ENCODE assay signal across 8 mouse cellular contexts in the genomic region with DNA sequence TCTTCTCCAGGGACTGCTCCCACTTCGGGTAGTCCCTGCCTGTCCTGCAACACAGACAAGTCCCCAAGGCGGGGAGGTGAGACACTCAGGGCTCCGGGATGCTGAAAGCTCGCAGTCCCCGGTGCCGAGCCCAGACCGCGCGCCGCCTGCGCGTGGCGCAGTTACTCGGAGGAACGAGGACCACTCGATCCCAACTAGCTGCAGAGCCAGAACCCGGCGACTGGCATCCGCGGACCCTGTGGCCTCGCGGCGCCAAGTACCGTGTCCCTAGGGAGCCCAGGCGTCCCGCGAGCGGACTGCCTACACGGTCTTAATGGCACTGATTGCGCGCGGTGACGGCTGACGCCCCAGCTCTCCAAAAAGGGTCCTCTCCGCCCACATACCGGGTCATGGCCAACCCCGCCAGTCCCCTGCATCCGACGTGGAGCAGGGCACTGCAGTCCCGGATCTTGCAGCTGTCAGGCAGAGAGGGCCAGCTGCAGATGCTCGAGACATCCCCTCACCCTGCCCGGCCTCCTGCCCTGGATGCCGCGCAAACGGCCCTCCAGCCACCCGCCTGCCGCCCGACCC. TPM values are rescaled to one million over a fixed set of nuclear protein-coding genes. Genes with fewer than 3 reads are reported as not detected.
DNase-seq lines count a peak whose midpoint lies in the region; ATAC-seq lines count a peak whose summit lies in the region.

No protein-coding gene starts in this region.

- WGBS in embryonic facial prominence, embryonic 10.5 days = under 1% methylated on average over 48 of the region's 48 CpGs
- under 1% methylated on average over 47 of the region's 48 CpGs for WGBS in kidney, embryonic 15.5 days
- 0% methylated on average over 48 of the region's 48 CpGs for WGBS in midbrain, embryonic 16.5 days

- peak overlapping the region; percentile 74 for H3K4me3 ChIP-seq in embryonic facial prominence, embryonic 10.5 days
- H3K4me3 ChIP-seq in kidney, embryonic 15.5 days (replicated peaks) = peak overlapping the region; percentile 59
- H3K4me3 ChIP-seq in midbrain, embryonic 16.5 days (ENCODE audit: low read depth, low read length) = peak overlapping the region; percentile 59

- H3K27me3 ChIP-seq in embryonic facial prominence, embryonic 10.5 days (replicated peaks; ENCODE audit: low read depth, poor library complexity, severe bottlenecking) = peaks cover 48% of the 10 kb centered on the region
- peaks cover 14% of the 10 kb centered on the region for H3K27me3 ChIP-seq in kidney, embryonic 15.5 days
- H3K27me3 ChIP-seq in midbrain, embryonic 16.5 days (ENCODE audit: control insufficient read depth, insufficient read depth, low read depth, low read length) = no peaks in the 10 kb centered on the region

- peak overlapping the region; percentile 70 for H3K9ac ChIP-seq in kidney, embryonic 15.5 days
- H3K9ac ChIP-seq in midbrain, embryonic 16.5 days (ENCODE audit: low read depth, low read length) = peak overlapping the region; percentile 86

- ATAC-seq in kidney, embryonic 15.5 days (replicated peaks; ENCODE audit: low FRiP score) = peak; percentile 77
- ATAC-seq in midbrain, embryonic 16.5 days = peak; percentile 89

- H3K4me1 ChIP-seq in embryonic facial prominence, embryonic 10.5 days = peaks cover 47% of the 10 kb centered on the region
- peaks cover 15% of the 10 kb centered on the region for H3K4me1 ChIP-seq in kidney, embryonic 15.5 days
- peaks cover 13% of the 10 kb centered on the region for H3K4me1 ChIP-seq in midbrain, embryonic 16.5 days (ENCODE audit: control insufficient read depth, insufficient read depth, low read length)

- H3K4me2 ChIP-seq in kidney, embryonic 15.5 days = peak overlapping the region; percentile 91
- peak overlapping the region; percentile 97 for H3K4me2 ChIP-seq in midbrain, embryonic 16.5 days (ENCODE audit: low read length)

- H3K27ac ChIP-seq in embryonic facial prominence, embryonic 10.5 days (replicated peaks) = peak overlapping the region; percentile 89
- H3K27ac ChIP-seq in kidney, embryonic 15.5 days = peak overlapping the region; percentile 87
- peak overlapping the region; percentile 65 for H3K27ac ChIP-seq in midbrain, embryonic 16.5 days (ENCODE audit: low read length)

- H3K9me3 ChIP-seq in embryonic facial prominence, embryonic 10.5 days = peaks cover 4% of the 10 kb centered on the region; the same call in 1 of the 2 replicates
- no peaks in the 10 kb centered on the region for H3K9me3 ChIP-seq in kidney, embryonic 15.5 days (replicated peaks)
- no peaks in the 10 kb centered on the region for H3K9me3 ChIP-seq in midbrain, embryonic 16.5 days (replicated peaks; ENCODE audit: control insufficient read depth, low read length, poor library complexity, severe bottlenecking)

- DNase-seq in ovary, adult 18-20 months (ENCODE audit: low spot score) = peak; percentile 19
- no peak for DNase-seq in ovary, postnatal 14 days (ENCODE audit: low spot score)
- DNase-seq in embryonic facial prominence, embryonic 10.5 days (ENCODE audit: low spot score) = peak; percentile 84
- DNase-seq in heart, adult 11 months = peak; percentile 98
- peak; percentile 39 for DNase-seq in liver
- peak; percentile 59 to 66 for DNase-seq in urinary bladder, postnatal 4 days (ENCODE audit: low spot score in 2 of 2)

- peaks cover 8% of the 10 kb centered on the region; the same call in 1 of the 2 replicates for H3K36me3 ChIP-seq in embryonic facial prominence, embryonic 10.5 days (replicated peaks)
- H3K36me3 ChIP-seq in kidney, embryonic 15.5 days = no peaks in the 10 kb centered on the region
- no peaks in the 10 kb centered on the region for H3K36me3 ChIP-seq in midbrain, embryonic 16.5 days (ENCODE audit: control insufficient read depth, insufficient read depth, low read length)

RNA-seq across cellular contexts. Expression of gene Gm9913, which starts 0.9 kb away (rescaled TPM):
- 0.09 and 0.20 TPM in 2 replicates for polyA plus RNA-seq in embryonic facial prominence, embryonic 10.5 days (2016; fragmentation: Nextera tagmentation; extraction: Ambion mirVana)
- 0.19 and 0.42 TPM in 2 replicates for polyA plus RNA-seq in kidney, embryonic 15.5 days (2015; fragmentation: Nextera tagmentation; extraction: Ambion mirVana)
- polyA plus RNA-seq in midbrain, embryonic 16.5 days (2015; fragmentation: Nextera tagmentation; extraction: Ambion mirVana) = 0.09 and 0.14 TPM in 2 replicates

RNA-seq across cellular contexts. Expression of gene Fbn1, which starts 2.0 kb away (rescaled TPM):
- polyA plus RNA-seq in embryonic facial prominence, embryonic 10.5 days (2016; fragmentation: Nextera tagmentation; extraction: Ambion mirVana) = 6.8 and 8.1 TPM in 2 replicates
- 13.4 and 16.4 TPM in 2 replicates for polyA plus RNA-seq in kidney, embryonic 15.5 days (2015; fragmentation: Nextera tagmentation; extraction: Ambion mirVana)
- polyA plus RNA-seq in midbrain, embryonic 16.5 days (2015; fragmentation: Nextera tagmentation; extraction: Ambion mirVana) = 1.8 and 2.1 TPM in 2 replicates
